Comparison of ENCODE assay signal across 8 mouse cellular contexts in genomic region chr8:122678896-122679210, GRCm38 (mm10). TPM values are rescaled to one million over a fixed set of nuclear protein-coding genes. Genes with fewer than 3 reads are reported as not detected.
DNase-seq lines count a peak whose midpoint lies in the region; ATAC-seq and TF ChIP-seq lines count a peak whose summit lies in the region.

No protein-coding gene starts in this region.

- peaks cover 41% of the 10 kb centered on the region for H3K4me1 ChIP-seq in kidney, embryonic 15.5 days
- H3K4me1 ChIP-seq in cortical plate, adult 2 months (ENCODE audit: control insufficient read depth, insufficient read depth, low read length), result peaks cover 5% of the 10 kb centered on the region
- H3K4me1 ChIP-seq in hindbrain, postnatal 0 days (ENCODE audit: insufficient read depth, low read length), result peaks cover 17% of the 10 kb centered on the region
- H3K4me1 ChIP-seq in midbrain, embryonic 15.5 days, result peaks cover 58% of the 10 kb centered on the region

- ATAC-seq in kidney, embryonic 15.5 days (replicated peaks; ENCODE audit: low FRiP score), result no peak
- ATAC-seq in hindbrain, postnatal 0 days, result no peak
- no peak; the same call in 1 of the 2 replicates for ATAC-seq in midbrain, embryonic 15.5 days (replicated peaks)

- no peaks in the 10 kb centered on the region for H3K36me3 ChIP-seq in kidney, embryonic 15.5 days
- H3K36me3 ChIP-seq in hindbrain, postnatal 0 days (ENCODE audit: insufficient read depth, low read length), result no peaks in the 10 kb centered on the region
- H3K36me3 ChIP-seq in midbrain, embryonic 15.5 days (replicated peaks), result no peaks in the 10 kb centered on the region

- no peak for DNase-seq in kidney, postnatal 4 days
- DNase-seq in hindbrain, postnatal 0 days (ENCODE audit: low spot score), result no peak
- no peak for DNase-seq in gastrocnemius, adult 18-20 months (ENCODE audit: low spot score)
- DNase-seq in natural killer cell, adult 2 months (ENCODE audit: low spot score in 2 of 2), result no peak
- no peak for DNase-seq in right cerebral cortex, adult 2 months (ENCODE audit: low spot score in 2 of 2)

- H3K27me3 ChIP-seq in kidney, embryonic 15.5 days, result peaks cover 93% of the 10 kb centered on the region
- no peaks in the 10 kb centered on the region for H3K27me3 ChIP-seq in hindbrain, postnatal 0 days (ENCODE audit: insufficient read depth, low read length)
- no peaks in the 10 kb centered on the region for H3K27me3 ChIP-seq in midbrain, embryonic 15.5 days (replicated peaks)

- peak overlapping the region; percentile 73 for H3K4me3 ChIP-seq in kidney, embryonic 15.5 days (replicated peaks)
- H3K4me3 ChIP-seq in cortical plate, adult 2 months (ENCODE audit: insufficient read depth, low read length), result peak overlapping the region; percentile 84; the same call in 1 of the 2 replicates
- H3K4me3 ChIP-seq in hindbrain, postnatal 0 days (ENCODE audit: low read length), result peak overlapping the region; percentile 76
- H3K4me3 ChIP-seq in midbrain, embryonic 15.5 days, result peak overlapping the region; percentile 88

- peak overlapping the region; percentile 100 for H3K4me2 ChIP-seq in kidney, embryonic 15.5 days
- peak overlapping the region; percentile 86 for H3K4me2 ChIP-seq in hindbrain, postnatal 0 days (ENCODE audit: low read depth, low read length)
- peak overlapping the region; percentile 77 for H3K4me2 ChIP-seq in midbrain, embryonic 15.5 days

- no peak overlapping the region for H3K27ac ChIP-seq in kidney, embryonic 15.5 days
- no peak overlapping the region for H3K27ac ChIP-seq in cortical plate, adult 2 months (ENCODE audit: insufficient read depth, low read length)
- peak overlapping the region; percentile 95 for H3K27ac ChIP-seq in hindbrain, postnatal 0 days
- peak overlapping the region; percentile 95 for H3K27ac ChIP-seq in midbrain, embryonic 15.5 days

- no peak for TF ChIP-seq POLR2A in cortical plate, adult 2 months (IDR thresholded peaks at IDR 0.05; ENCODE audit: extremely low read depth, insufficient read depth, low read length)

- no peak for TF ChIP-seq CTCF in cortical plate, adult 2 months (IDR thresholded peaks at IDR 0.05; ENCODE audit: extremely low read depth, insufficient read depth, low read length)
- no peak for TF ChIP-seq CTCF in hindbrain, postnatal 0 days (IDR thresholded peaks at IDR 0.05; ENCODE audit: low read depth)

- WGBS in kidney, embryonic 15.5 days, result 2% methylated on average over 14 of the region's 14 CpGs
- 1% methylated on average over 14 of the region's 14 CpGs for WGBS in hindbrain, postnatal 0 days
- WGBS in midbrain, embryonic 15.5 days, result under 1% methylated on average over 14 of the region's 14 CpGs

- H3K9ac ChIP-seq in kidney, embryonic 15.5 days, result peak overlapping the region; percentile 58; the same call in 1 of the 2 replicates
- peak overlapping the region; percentile 89 for H3K9ac ChIP-seq in hindbrain, postnatal 0 days (replicated peaks; ENCODE audit: low read length)
- peak overlapping the region; percentile 84 for H3K9ac ChIP-seq in midbrain, embryonic 15.5 days

- no peaks in the 10 kb centered on the region for H3K9me3 ChIP-seq in kidney, embryonic 15.5 days (replicated peaks)
- no peaks in the 10 kb centered on the region for H3K9me3 ChIP-seq in hindbrain, postnatal 0 days (ENCODE audit: low read length)
- no peaks in the 10 kb centered on the region for H3K9me3 ChIP-seq in midbrain, embryonic 15.5 days

RNA-seq across cellular contexts. Expression of gene Cbfa2t3, which starts 20.1 kb away (rescaled TPM):
- 3.5 and 3.6 TPM in 2 replicates for polyA plus RNA-seq in kidney, embryonic 15.5 days (2015; fragmentation: Nextera tagmentation; extraction: Ambion mirVana)
- 8.6 and 9.1 TPM in 2 replicates for polyA plus RNA-seq in cortical plate, adult 2 months (2012; rRNA removed)
- 9.2 and 10.0 TPM in 2 replicates for total RNA-seq in hindbrain, postnatal 0 days (2014; rRNA removed)
- 12.4 and 12.6 TPM in 2 replicates for polyA plus RNA-seq in hindbrain, postnatal 0 days (2015; fragmentation: Nextera tagmentation; extraction: Ambion mirVana)
- 20.2 and 21.4 TPM in 2 replicates for polyA plus RNA-seq in midbrain, embryonic 15.5 days (2015; fragmentation: Nextera tagmentation; extraction: Ambion mirVana)
- total RNA-seq in gastrocnemius, adult 18-20 months (2021), result 10 to 100 TPM; 16.1 to 25.9 TPM

RNA-seq across cellular contexts. Expression of gene Pabpn1l, which starts 56.3 kb away (rescaled TPM):
- polyA plus RNA-seq in kidney, embryonic 15.5 days (2015; fragmentation: Nextera tagmentation; extraction: Ambion mirVana), result 0.18 TPM in 1 of 2 replicates, not detected in the other
- not detected in 2 replicates for polyA plus RNA-seq in cortical plate, adult 2 months (2012; rRNA removed)
- total RNA-seq in hindbrain, postnatal 0 days (2014; rRNA removed), result not detected in 2 replicates
- not detected in 2 replicates for polyA plus RNA-seq in hindbrain, postnatal 0 days (2015; fragmentation: Nextera tagmentation; extraction: Ambion mirVana)
- not detected in 2 replicates for polyA plus RNA-seq in midbrain, embryonic 15.5 days (2015; fragmentation: Nextera tagmentation; extraction: Ambion mirVana)
- total RNA-seq in gastrocnemius, adult 18-20 months (2021), result not detected

Comparison
In these comparisons a context has a peak if more than half of its experiments do, and no peak if none do; other contexts are left out.
1. H3K27ac ChIP-seq: peak in hindbrain, postnatal 0 days (single experiment) and midbrain, embryonic 15.5 days (single experiment); none in kidney, embryonic 15.5 days (single experiment) and cortical plate, adult 2 months (single experiment).
2. Peak in every context shown above with its lines, with median percentiles within 50 percentile points of each other: H3K4me2 ChIP-seq, H3K4me3 ChIP-seq and H3K9ac ChIP-seq.